Mouse (Mus musculus) limb, embryonic 14.5 days (tissue): ENCODE results near the gene Rab42. TPM values are rescaled to one million over a fixed set of nuclear protein-coding genes. Genes with fewer than 3 reads are reported as not detected.
A peak's percentile ranks its signal among the peaks of the same experiment; 100 is the strongest.

Source experiments
- ATAC-seq: fragments of 200-750 bp; cut with Nextera tagmentation; 2 replicates; pipeline ENCODE4 v1.8.0; 2017; ENCODE audit warnings: low read depth, moderate number of reproducible peaks, moderate TSS enrichment; ENCODE audit not compliant: low FRiP score
- DNase-seq: peaks from one replicate; pipeline ENCODE4 v3.0.0-alpha.2; 2015; ENCODE audit warnings: low spot score
- H3K27ac ChIP-seq: fragments of 300-500 bp; sonication (generic); replicated peaks from 2 replicates; pipeline ENCODE4 v1.5.1; 2014; ENCODE audit warnings: low read depth, mild to moderate bottlenecking, low read length, moderate library complexity, mixed read lengths
- H3K27me3 ChIP-seq: fragments of 300-500 bp; sonication (generic); 2 replicates; pipeline ENCODE4 v1.6.1; 2014; ENCODE audit warnings: low read length, mixed read lengths; ENCODE audit not compliant: control insufficient read depth, insufficient read depth
- H3K36me3 ChIP-seq: fragments of 300-500 bp; sonication (generic); 2 replicates; pipeline ENCODE4 v1.6.1; 2014; ENCODE audit warnings: mild to moderate bottlenecking, low read length, moderate library complexity, mixed read lengths; ENCODE audit not compliant: control insufficient read depth, insufficient read depth
- H3K4me1 ChIP-seq: fragments of 300-500 bp; sonication (generic); 2 replicates; pipeline ENCODE4 v1.6.1; 2014; ENCODE audit warnings: antibody characterized with exemption, low read length, mixed read lengths; ENCODE audit not compliant: control insufficient read depth, insufficient read depth
- H3K4me2 ChIP-seq: fragments of 300-500 bp; sonication (generic); replicated peaks from 2 replicates; pipeline ENCODE4 v1.6.1; 2014; ENCODE audit warnings: low read depth, mild to moderate bottlenecking, low read length, moderate library complexity; ENCODE audit not compliant: severe bottlenecking
- H3K4me3 ChIP-seq: fragments of 300-500 bp; sonication (generic); replicated peaks from 2 replicates; pipeline ENCODE4 v1.5.1; 2014; ENCODE audit warnings: low read length
- H3K9ac ChIP-seq: fragments of 300-500 bp; sonication (generic); 2 replicates; pipeline ENCODE4 v1.6.1; 2014; ENCODE audit warnings: mild to moderate bottlenecking, low read depth, low read length, moderate library complexity; ENCODE audit not compliant: severe bottlenecking
- H3K9me3 ChIP-seq: fragments of 300-500 bp; sonication (generic); 2 replicates; pipeline ENCODE4 v1.6.1; 2016; ENCODE audit warnings: low read length; ENCODE audit not compliant: control insufficient read depth
- POLR2A ChIP-seq: fragments of 200-500 bp; IDR thresholded peaks from 2 replicates; pipeline ENCODE4 v1.8.0; 2012; ENCODE audit warnings: inconsistent platforms, mild to moderate bottlenecking, moderate library complexity, borderline replicate concordance; ENCODE audit not compliant: insufficient read depth, insufficient read length; ENCODE audit errors: extremely low read depth
- WGBS: fragments of 180-500 bp; shearing (Covaris S2); extraction: QIAGEN DNeasy Blood & Tissue Kit; methylation state at CpG from one replicate; pipeline ENCODE4 v1.1.7; 2014; 5-methylcytosine and 5-hydroxymethylcytosine counted together
- polyA plus RNA-seq, 2 experiments: library from polyadenylated mRNA; depleted of rRNA in 1 of 2; stranded (reverse) in 1 of 2; unstranded in 1 of 2; fragments of >200 nt; fragmentation: Nextera tagmentation in 1 of 2; extraction: Ambion mirVana in 1 of 2; gene quantifications; 2 replicates each; pipeline versions ENCODE4 v1.2.1 to v1.2.3; 2012 to 2014

Gene Rab42
- polyA plus RNA-seq, 2 experiments: 1.2 to 2.0 TPM

GRCm38 (mm10) chr4:132311801-132312200, 8.6 kb upstream of the Rab42 start:
- Histone ChIP-seq H3K4me2 (no peak overlapping the region), H3K27me3 (no peaks in the 10 kb centered on the region), H3K27ac (no peak overlapping the region), H3K4me1 (peaks cover 7% of the 10 kb centered on the region; the same call in 1 of the 2 replicates), H3K36me3 (peaks cover 57% of the 10 kb centered on the region), H3K9me3 (no peaks in the 10 kb centered on the region), H3K4me3 (no peak overlapping the region), H3K9ac (no peak overlapping the region)
- ATAC-seq (no peak), DNase-seq (no peak)
- 49% methylated on average over 3 of the region's 3 CpGs for WGBS
- no peak for TF ChIP-seq POLR2A

- ATAC-seq (no peak), DNase-seq (no peak)
- H3K4me1 ChIP-seq: peaks cover 7% of the 10 kb centered on the region; the same call in 1 of the 2 replicates
- TF ChIP-seq POLR2A: no peak
- no peak overlapping the region for H3K27ac ChIP-seq
- peaks cover 51% of the 10 kb centered on the region for H3K36me3 ChIP-seq
- H3K4me2 ChIP-seq: no peak overlapping the region
- no peaks in the 10 kb centered on the region for H3K9me3 ChIP-seq
- no peak overlapping the region for H3K9ac ChIP-seq
- H3K4me3 ChIP-seq: no peak overlapping the region
- no peaks in the 10 kb centered on the region for H3K27me3 ChIP-seq
- WGBS: 16% methylated on average over 1 of the region's 1 CpGs
Observed at GRCm38 (mm10) chr4:132311209-132311608, 8.0 kb upstream of the Rab42 start.

- Histone ChIP-seq H3K4me1 (peaks cover 7% of the 10 kb centered on the region; the same call in 1 of the 2 replicates), H3K27me3 (no peaks in the 10 kb centered on the region), H3K4me3 (peak overlapping the region; percentile 89), H3K4me2 (peak overlapping the region; percentile 90), H3K9me3 (no peaks in the 10 kb centered on the region), H3K27ac (no peak overlapping the region; the same call in 1 of the 2 replicates), H3K9ac (peak overlapping the region; percentile 86), H3K36me3 (peaks cover 45% of the 10 kb centered on the region)
- no peak for TF ChIP-seq POLR2A
- ATAC-seq (no peak), DNase-seq (peak; percentile 45)
- WGBS: 24% methylated on average over 10 of the region's 10 CpGs
Observed at GRCm38 (mm10) chr4:132309849-132310472, 6.8 kb upstream of the Rab42 start.

- Histone ChIP-seq H3K27me3 (no peaks in the 10 kb centered on the region), H3K4me2 (peak overlapping the region; percentile 90), H3K9ac (peak overlapping the region; percentile 86), H3K27ac (peak overlapping the region; percentile 91), H3K9me3 (no peaks in the 10 kb centered on the region), H3K4me1 (peaks cover 7% of the 10 kb centered on the region; the same call in 1 of the 2 replicates), H3K4me3 (peak overlapping the region; percentile 89), H3K36me3 (peaks cover 45% of the 10 kb centered on the region)
- peak; percentile 35 for DNase-seq
- under 1% methylated on average over 15 of the region's 15 CpGs for WGBS
- TF ChIP-seq POLR2A: no peak
- ATAC-seq: no peak
Observed at GRCm38 (mm10) chr4:132309140-132309848, 6.1 kb upstream of the Rab42 start.

GRCm38 (mm10) chr4:132308437-132309139, 5.4 kb upstream of the Rab42 start:
- Histone ChIP-seq H3K9me3 (no peaks in the 10 kb centered on the region), H3K4me1 (peaks cover 7% of the 10 kb centered on the region; the same call in 1 of the 2 replicates), H3K27ac (peak overlapping the region; percentile 91), H3K4me3 (peak overlapping the region; percentile 89), H3K4me2 (peak overlapping the region; percentile 90), H3K27me3 (no peaks in the 10 kb centered on the region), H3K9ac (peak overlapping the region; percentile 86), H3K36me3 (peaks cover 38% of the 10 kb centered on the region)
- DNase-seq: peak; percentile 96
- TF ChIP-seq POLR2A: peak; percentile 97; the same call in 1 of the 2 replicates
- WGBS: 1% methylated on average over 41 of the region's 41 CpGs
- peak; percentile 90 for ATAC-seq
